Mouse (Mus musculus): ENCODE data around the gene Cdadc1. TPM values are rescaled to one million over a fixed set of nuclear protein-coding genes. Genes with fewer than 3 reads are reported as not detected.

Cdadc1 gene
- polyA plus RNA-seq, 1 experiment from 2014 or later: 36.9 TPM

DNA sequence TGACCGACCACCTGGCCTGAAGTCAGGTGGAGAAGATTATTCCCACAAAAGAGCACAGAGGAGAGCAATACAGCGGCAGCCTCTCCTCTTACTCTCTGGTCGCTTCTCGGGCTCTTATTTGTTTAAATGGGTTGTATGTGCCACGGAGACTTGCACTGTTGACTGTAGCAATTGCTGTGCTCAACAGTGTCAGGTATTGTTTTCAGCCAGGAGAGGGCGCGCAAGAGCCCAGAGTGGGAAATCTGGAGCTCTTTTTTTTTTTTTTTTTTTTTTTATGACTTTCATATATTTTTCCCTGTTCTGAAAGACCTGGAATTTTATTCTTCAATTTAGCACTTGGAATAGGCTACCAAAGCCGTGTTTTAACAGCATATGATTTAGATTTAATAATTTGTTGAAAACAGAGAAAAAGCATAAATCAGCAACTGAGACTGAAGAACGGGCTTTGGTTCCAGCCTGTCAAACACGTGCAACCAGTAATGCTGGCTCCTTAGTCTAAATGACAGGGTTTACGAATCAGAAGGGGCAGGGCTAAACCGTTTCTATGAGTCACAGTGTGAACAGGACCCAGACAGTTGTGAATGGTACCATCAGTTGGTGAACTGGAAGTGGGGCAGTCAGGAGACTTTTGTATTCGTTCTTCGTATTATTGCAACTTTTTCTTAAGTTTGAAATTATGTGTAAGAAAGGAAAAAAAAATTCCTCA, 15.3 kb upstream of the Cdadc1 start:
- H3K27ac ChIP-seq (replicated peaks in 1 of 2; ENCODE audit: control insufficient read depth in 1 of 2, insufficient read depth in 1 of 2, low read depth in 2 of 2, low read length in 2 of 2): no peak overlapping the region
- H3K27me3 ChIP-seq (ENCODE audit: control insufficient read depth, insufficient read depth, low read length): no peaks in the 10 kb centered on the region
- no peak overlapping the region for H3K9ac ChIP-seq (ENCODE audit: low read length)
- 55% methylated on average over 14 of the region's 14 CpGs for WGBS
- no peaks in the 10 kb centered on the region for H3K36me3 ChIP-seq (ENCODE audit: control insufficient read depth, insufficient read depth, low read length)
- no peak for ATAC-seq (ENCODE audit: insufficient number of reproducible peaks, insufficient read depth, low FRiP score, low read depth)
- H3K4me3 ChIP-seq (ENCODE audit: control insufficient read depth in 1 of 2, insufficient read depth in 1 of 2, low read depth in 1 of 2, low read length in 2 of 2): no peak overlapping the region
- no peaks in the 10 kb centered on the region for H3K4me1 ChIP-seq (ENCODE audit: control insufficient read depth in 2 of 2, insufficient read depth in 2 of 2, low read length in 2 of 2)
- H3K9me3 ChIP-seq (ENCODE audit: control insufficient read depth, low read length): no peaks in the 10 kb centered on the region
- H3K4me2 ChIP-seq (ENCODE audit: low read length): no peak overlapping the region

DNA sequence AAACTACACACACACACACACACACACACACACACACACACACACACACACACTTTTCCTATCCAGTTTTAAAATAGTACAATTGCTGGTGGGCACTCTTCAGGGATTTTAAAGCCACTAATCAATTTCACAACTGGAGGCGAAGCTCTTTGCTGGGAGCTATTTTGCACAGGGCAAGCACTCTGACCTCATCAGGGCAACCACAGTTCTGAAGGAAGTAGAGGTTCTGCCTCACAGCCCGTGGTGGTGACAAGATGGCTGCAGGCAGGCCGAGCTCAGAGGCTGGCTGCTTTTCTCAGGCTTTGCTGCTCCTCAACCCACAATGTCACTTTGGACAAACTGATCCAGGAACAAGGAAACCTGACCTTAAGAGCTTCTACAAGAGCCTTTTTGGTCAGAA, 9.3 kb upstream of the Cdadc1 start:
- H3K27me3 ChIP-seq (ENCODE audit: control insufficient read depth, insufficient read depth, low read length): peaks cover 6% of the 10 kb centered on the region; the same call in 1 of the 2 replicates
- H3K4me3 ChIP-seq (ENCODE audit: control insufficient read depth in 1 of 2, insufficient read depth in 1 of 2, low read depth in 1 of 2, low read length in 2 of 2): no peak overlapping the region
- no peak overlapping the region for H3K4me2 ChIP-seq (ENCODE audit: low read length)
- H3K27ac ChIP-seq (replicated peaks in 1 of 2; ENCODE audit: control insufficient read depth in 1 of 2, insufficient read depth in 1 of 2, low read depth in 2 of 2, low read length in 2 of 2): no peak overlapping the region
- no peaks in the 10 kb centered on the region for H3K9me3 ChIP-seq (ENCODE audit: control insufficient read depth, low read length)
- H3K36me3 ChIP-seq (ENCODE audit: control insufficient read depth, insufficient read depth, low read length): no peaks in the 10 kb centered on the region
- no peak overlapping the region for H3K9ac ChIP-seq (ENCODE audit: low read length)
- no peak for ATAC-seq (ENCODE audit: insufficient number of reproducible peaks, insufficient read depth, low FRiP score, low read depth)
- H3K4me1 ChIP-seq (ENCODE audit: control insufficient read depth in 2 of 2, insufficient read depth in 2 of 2, low read length in 2 of 2): no peaks in the 10 kb centered on the region; a peak in 1 of 4 replicates
- WGBS: 39% methylated on average over 3 of the region's 3 CpGs

DNA sequence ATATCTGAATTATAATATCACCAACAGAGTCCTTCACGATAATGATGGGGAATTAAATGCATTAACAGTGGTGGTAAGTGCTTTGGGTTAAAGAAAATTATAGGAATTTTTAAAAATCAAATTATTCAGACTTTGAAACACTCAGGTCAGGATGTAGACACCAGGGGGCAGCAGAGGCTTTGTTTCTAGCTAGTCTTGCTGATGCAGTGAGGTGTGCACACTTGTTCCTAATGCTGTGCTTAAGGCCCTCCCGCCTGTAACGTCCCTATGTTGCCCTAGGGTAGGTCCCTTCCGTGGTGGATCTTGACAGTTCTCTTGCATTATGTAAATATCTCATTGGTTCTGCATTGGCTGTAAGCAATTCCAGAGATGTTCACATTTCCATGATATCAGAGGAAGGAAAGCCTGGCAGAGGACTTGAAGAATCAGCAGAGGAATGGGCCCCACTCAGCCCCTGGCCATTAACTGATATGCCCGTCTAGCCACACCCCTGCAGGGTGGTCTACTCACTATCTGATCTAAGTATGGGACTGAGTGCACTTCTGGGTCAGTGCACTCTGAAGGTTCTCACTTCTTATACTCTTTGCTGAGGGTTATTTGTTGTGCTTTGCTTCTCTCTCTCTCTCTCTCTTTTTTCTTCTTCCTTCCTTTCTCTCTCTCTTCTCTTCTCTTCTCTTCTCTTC, 8.1 kb upstream of the Cdadc1 start:
- no peak overlapping the region for H3K4me3 ChIP-seq (ENCODE audit: control insufficient read depth in 1 of 2, insufficient read depth in 1 of 2, low read depth in 1 of 2, low read length in 2 of 2)
- WGBS: 15% methylated on average over 5 of the region's 5 CpGs
- no peaks in the 10 kb centered on the region for H3K9me3 ChIP-seq (ENCODE audit: control insufficient read depth, low read length)
- H3K27ac ChIP-seq (replicated peaks in 1 of 2; ENCODE audit: control insufficient read depth in 1 of 2, insufficient read depth in 1 of 2, low read depth in 2 of 2, low read length in 2 of 2): no peak overlapping the region
- no peak for ATAC-seq (ENCODE audit: insufficient number of reproducible peaks, insufficient read depth, low FRiP score, low read depth)
- no peaks in the 10 kb centered on the region; a peak in 1 of 4 replicates for H3K4me1 ChIP-seq (ENCODE audit: control insufficient read depth in 2 of 2, insufficient read depth in 2 of 2, low read length in 2 of 2)
- H3K27me3 ChIP-seq (ENCODE audit: control insufficient read depth, insufficient read depth, low read length): peaks cover 6% of the 10 kb centered on the region; the same call in 1 of the 2 replicates
- no peak overlapping the region for H3K4me2 ChIP-seq (ENCODE audit: low read length)
- H3K9ac ChIP-seq (ENCODE audit: low read length): no peak overlapping the region
- H3K36me3 ChIP-seq (ENCODE audit: control insufficient read depth, insufficient read depth, low read length): no peaks in the 10 kb centered on the region

DNA sequence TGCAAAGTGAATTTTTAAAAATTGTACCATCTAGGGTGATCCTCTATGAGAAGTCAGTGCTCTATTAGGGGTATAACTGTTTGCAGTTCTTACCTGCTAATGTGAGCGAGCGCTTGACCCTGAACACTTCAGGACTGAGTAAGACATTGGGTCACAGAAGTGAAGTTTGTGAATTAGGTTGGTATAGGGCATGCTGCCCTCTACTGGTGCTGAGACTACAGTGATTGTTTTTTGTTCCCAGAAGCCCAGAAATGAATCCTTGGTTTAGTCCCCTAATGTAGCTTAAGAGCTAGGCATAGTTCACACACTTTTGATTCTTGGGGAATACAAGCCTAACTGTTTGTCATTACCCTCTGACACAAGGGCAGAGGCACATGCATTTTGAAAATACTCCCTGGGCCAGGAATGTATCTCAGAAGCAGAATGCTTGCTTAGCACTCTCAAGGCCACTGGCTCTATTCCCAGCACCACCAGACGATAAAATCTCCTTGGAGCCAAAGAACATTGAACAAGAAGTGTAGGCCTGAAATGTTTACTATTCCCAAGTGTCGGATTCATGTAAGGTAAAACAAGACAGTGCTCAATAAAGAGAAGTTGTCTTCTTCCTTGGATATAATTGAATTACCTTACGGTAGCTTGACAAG, 6.4 kb upstream of the Cdadc1 start:
- no peak overlapping the region for H3K4me2 ChIP-seq (ENCODE audit: low read length)
- no peaks in the 10 kb centered on the region for H3K36me3 ChIP-seq (ENCODE audit: control insufficient read depth, insufficient read depth, low read length)
- no peak overlapping the region for H3K9ac ChIP-seq (ENCODE audit: low read length)
- 65% methylated on average over 5 of the region's 5 CpGs for WGBS
- H3K27me3 ChIP-seq (ENCODE audit: control insufficient read depth, insufficient read depth, low read length): peaks cover 6% of the 10 kb centered on the region; the same call in 1 of the 2 replicates
- H3K4me3 ChIP-seq (ENCODE audit: control insufficient read depth in 1 of 2, insufficient read depth in 1 of 2, low read depth in 1 of 2, low read length in 2 of 2): no peak overlapping the region
- no peak for ATAC-seq (ENCODE audit: insufficient number of reproducible peaks, insufficient read depth, low FRiP score, low read depth)
- H3K27ac ChIP-seq (replicated peaks in 1 of 2; ENCODE audit: control insufficient read depth in 1 of 2, insufficient read depth in 1 of 2, low read depth in 2 of 2, low read length in 2 of 2): no peak overlapping the region
- no peaks in the 10 kb centered on the region; a peak in 1 of 4 replicates for H3K4me1 ChIP-seq (ENCODE audit: control insufficient read depth in 2 of 2, insufficient read depth in 2 of 2, low read length in 2 of 2)
- H3K9me3 ChIP-seq (ENCODE audit: control insufficient read depth, low read length): no peaks in the 10 kb centered on the region

DNA sequence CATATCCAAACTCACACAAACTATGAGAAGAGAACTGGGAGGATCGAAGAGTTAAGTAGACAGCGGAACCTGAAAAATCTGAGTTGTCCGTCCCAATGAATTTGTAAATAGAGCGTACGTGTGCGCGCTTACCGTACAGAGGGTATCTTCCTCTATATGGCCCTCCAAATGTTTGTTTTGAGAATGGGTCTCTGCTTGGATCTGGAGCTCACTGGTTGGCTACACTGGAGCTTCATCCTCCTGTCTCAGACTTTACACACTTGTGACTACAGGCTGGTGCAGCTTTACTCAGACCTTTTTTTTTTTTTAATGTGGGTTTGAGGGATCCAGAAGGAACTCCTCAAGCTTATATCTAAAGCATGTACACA, 485 bp upstream of the Cdadc1 start:
- Histone ChIP-seq H3K36me3 (ENCODE audit: control insufficient read depth, insufficient read depth, low read length) (peaks cover 20% of the 10 kb centered on the region), H3K4me3 (ENCODE audit: control insufficient read depth in 1 of 2, insufficient read depth in 1 of 2, low read depth in 1 of 2, low read length in 2 of 2) (peak overlapping the region; percentile 80 to 91), H3K4me2 (ENCODE audit: low read length) (peak overlapping the region; percentile 83), H3K4me1 (ENCODE audit: control insufficient read depth in 2 of 2, insufficient read depth in 2 of 2, low read length in 2 of 2) (peaks cover 3 to 6% of the 10 kb centered on the region in 2 experiments), H3K27ac (replicated peaks in 1 of 2; ENCODE audit: control insufficient read depth in 1 of 2, insufficient read depth in 1 of 2, low read depth in 2 of 2, low read length in 2 of 2) (peak overlapping the region; percentile 23 to 78; a peak in 2 of 4 replicates), H3K9ac (ENCODE audit: low read length) (peak overlapping the region; percentile 91), H3K9me3 (ENCODE audit: control insufficient read depth, low read length) (no peaks in the 10 kb centered on the region), H3K27me3 (ENCODE audit: control insufficient read depth, insufficient read depth, low read length) (peaks cover 6% of the 10 kb centered on the region; the same call in 1 of the 2 replicates)
- 5% methylated on average over 8 of the region's 8 CpGs for WGBS
- ATAC-seq (ENCODE audit: insufficient number of reproducible peaks, insufficient read depth, low FRiP score, low read depth): peak; percentile 16; the same call in 1 of the 2 replicates

DNA sequence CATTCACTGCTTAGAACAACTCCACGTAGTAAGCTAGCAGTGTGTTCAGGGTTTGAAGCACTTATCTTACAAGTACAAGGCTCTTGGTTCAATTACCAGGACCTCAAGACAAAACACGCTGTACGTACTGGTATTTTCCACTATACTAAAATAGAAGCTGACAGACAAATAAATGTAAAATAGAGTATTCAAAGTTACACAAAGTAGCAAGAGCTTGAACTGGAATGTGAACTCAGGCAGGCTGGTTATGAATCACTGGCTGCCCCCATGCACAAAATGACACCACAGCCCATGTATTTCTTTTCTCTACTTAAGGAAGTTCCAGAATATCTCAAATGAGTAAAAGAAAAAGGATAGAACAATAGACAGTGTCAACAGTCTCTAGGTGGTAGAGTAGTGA, 2.8 kb downstream of the Cdadc1 start:
- H3K36me3 ChIP-seq (ENCODE audit: control insufficient read depth, insufficient read depth, low read length): peaks cover 47% of the 10 kb centered on the region
- 83% methylated on average over 3 of the region's 3 CpGs for WGBS
- H3K4me2 ChIP-seq (ENCODE audit: low read length): no peak overlapping the region
- ATAC-seq (ENCODE audit: insufficient number of reproducible peaks, insufficient read depth, low FRiP score, low read depth): no peak
- H3K4me1 ChIP-seq (ENCODE audit: control insufficient read depth in 2 of 2, insufficient read depth in 2 of 2, low read length in 2 of 2): peaks cover 3 to 6% of the 10 kb centered on the region in 2 experiments
- H3K9me3 ChIP-seq (ENCODE audit: control insufficient read depth, low read length): no peaks in the 10 kb centered on the region
- H3K9ac ChIP-seq (ENCODE audit: low read length): no peak overlapping the region
- H3K4me3 ChIP-seq (ENCODE audit: control insufficient read depth in 1 of 2, insufficient read depth in 1 of 2, low read depth in 1 of 2, low read length in 2 of 2): no peak overlapping the region
- no peak overlapping the region for H3K27ac ChIP-seq (replicated peaks in 1 of 2; ENCODE audit: control insufficient read depth in 1 of 2, insufficient read depth in 1 of 2, low read depth in 2 of 2, low read length in 2 of 2)
- no peaks in the 10 kb centered on the region for H3K27me3 ChIP-seq (ENCODE audit: control insufficient read depth, insufficient read depth, low read length)

DNA sequence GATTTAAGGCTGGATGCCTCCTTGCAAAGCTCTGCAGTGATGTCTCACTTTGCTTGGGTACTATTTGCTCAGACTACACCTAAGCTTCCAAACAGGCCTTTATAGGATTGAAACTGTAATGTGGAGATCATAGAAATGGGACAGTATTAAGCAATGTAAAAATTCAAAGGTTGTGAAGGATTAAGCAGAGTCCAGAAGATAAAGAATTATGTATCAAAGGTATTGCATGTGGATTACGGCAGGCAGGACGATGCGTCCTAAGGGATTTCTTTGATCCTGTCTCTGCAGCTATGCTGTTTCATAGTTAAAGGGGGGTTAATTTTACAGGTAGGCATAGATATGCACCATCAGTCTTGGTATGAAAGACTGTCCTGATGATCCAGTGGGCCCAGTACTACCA, 5.2 kb downstream of the Cdadc1 start:
- H3K9me3 ChIP-seq (ENCODE audit: control insufficient read depth, low read length): no peaks in the 10 kb centered on the region
- no peak overlapping the region for H3K4me3 ChIP-seq (ENCODE audit: control insufficient read depth in 1 of 2, insufficient read depth in 1 of 2, low read depth in 1 of 2, low read length in 2 of 2)
- H3K27me3 ChIP-seq (ENCODE audit: control insufficient read depth, insufficient read depth, low read length): no peaks in the 10 kb centered on the region
- H3K27ac ChIP-seq (replicated peaks in 1 of 2; ENCODE audit: control insufficient read depth in 1 of 2, insufficient read depth in 1 of 2, low read depth in 2 of 2, low read length in 2 of 2): no peak overlapping the region
- no peak overlapping the region for H3K4me2 ChIP-seq (ENCODE audit: low read length)
- peaks cover 69% of the 10 kb centered on the region for H3K36me3 ChIP-seq (ENCODE audit: control insufficient read depth, insufficient read depth, low read length)
- ATAC-seq (ENCODE audit: insufficient number of reproducible peaks, insufficient read depth, low FRiP score, low read depth): no peak
- 99% methylated on average over 3 of the region's 3 CpGs for WGBS
- peaks cover 3 to 6% of the 10 kb centered on the region in 2 experiments for H3K4me1 ChIP-seq (ENCODE audit: control insufficient read depth in 2 of 2, insufficient read depth in 2 of 2, low read length in 2 of 2)
- H3K9ac ChIP-seq (ENCODE audit: low read length): no peak overlapping the region

Data from heart, embryonic 14.5 days (tissue).